Mouse (Mus musculus): Measurements from ENCODE around the gene Arid1b. TPM values are rescaled to one million over a fixed set of nuclear protein-coding genes. Genes with fewer than 3 reads are reported as not detected.

Arid1b gene
- polyA plus RNA-seq (2016; fragmentation: Nextera tagmentation; extraction: Ambion mirVana) = 10.7 and 12.5 TPM in 2 replicates

DNA sequence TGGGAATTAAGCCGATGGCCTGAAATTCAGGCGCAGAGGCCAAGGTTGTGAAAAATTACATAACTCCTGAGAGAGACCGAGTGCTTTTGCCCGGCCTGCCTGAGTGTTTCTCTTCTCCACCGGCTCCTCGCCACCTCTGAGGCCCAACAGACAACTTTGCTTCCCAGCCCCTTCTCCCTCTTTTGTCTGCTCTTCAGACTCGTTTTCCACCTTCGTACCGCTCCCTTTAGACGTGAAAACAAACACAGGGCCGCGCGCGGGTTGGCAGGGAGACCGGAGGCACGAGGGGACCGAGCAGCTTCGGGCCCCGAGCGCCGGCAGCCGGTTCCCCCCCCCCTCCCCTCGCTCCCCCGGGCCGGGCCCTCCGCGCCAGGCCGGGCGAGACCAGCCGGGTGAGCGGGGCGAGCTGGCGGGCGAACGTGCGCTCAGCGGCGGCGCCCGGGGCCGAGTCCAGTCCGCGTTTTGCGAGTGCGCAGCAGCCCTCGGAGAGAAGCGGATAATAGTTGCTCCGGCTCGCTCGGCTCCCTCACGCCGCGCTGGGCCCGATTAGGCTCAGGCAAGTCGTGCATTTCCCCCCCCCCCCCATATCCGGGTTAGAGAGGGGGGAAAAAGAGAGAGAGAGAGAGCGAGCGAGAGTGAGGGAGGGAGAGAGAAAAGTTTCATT lies at the start of gene Arid1b:
Gene Arid1b (plus strand): TSS at position 493 of the 664 bp plus-strand sequence.
- Histone ChIP-seq H3K27me3 (ENCODE audit: low read depth, poor library complexity, severe bottlenecking) (no peaks in the 10 kb centered on the region), H3K36me3 (no peaks in the 10 kb centered on the region), H3K9me3 (replicated peaks) (no peaks in the 10 kb centered on the region), H3K4me1 (peaks cover 26% of the 10 kb centered on the region), H3K4me3 (peak within 1 kb of the TSS; percentile 97), H3K27ac (peak within 1 kb of the TSS; percentile 100)
- peak; percentile 92 for DNase-seq (ENCODE audit: low spot score)
- WGBS = under 1% methylated on average over 56 of the region's 58 CpGs

DNA sequence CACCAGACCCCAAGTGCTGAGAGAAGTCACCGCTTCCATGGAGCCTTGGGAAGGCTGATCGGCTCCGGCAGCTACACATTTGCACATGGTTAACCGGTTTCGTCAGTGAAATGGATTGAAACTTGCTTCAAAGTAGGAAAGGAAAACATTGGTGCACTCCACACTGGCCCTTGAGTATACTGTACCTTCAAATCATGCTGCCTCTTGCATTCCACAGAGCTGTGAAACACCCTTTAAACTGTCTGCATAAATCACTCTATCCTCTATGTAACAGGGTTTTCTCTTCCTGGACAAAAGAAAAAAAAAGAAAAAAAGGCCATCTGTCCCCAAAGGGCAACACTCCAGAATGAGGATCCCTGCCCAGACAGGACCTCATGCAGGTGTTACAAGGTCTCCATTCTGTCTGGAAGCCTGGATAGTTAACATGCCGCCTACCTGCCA lies 48.8 kb upstream of the Arid1b start:
- Histone ChIP-seq H3K9me3 (replicated peaks) (no peaks in the 10 kb centered on the region), H3K27ac (peak overlapping the region; percentile 78), H3K4me3 (no peak overlapping the region), H3K4me1 (peaks cover 22% of the 10 kb centered on the region), H3K27me3 (ENCODE audit: low read depth, poor library complexity, severe bottlenecking) (no peaks in the 10 kb centered on the region; the same call in 1 of the 2 replicates), H3K36me3 (no peaks in the 10 kb centered on the region)
- WGBS = 56% methylated on average over 6 of the region's 6 CpGs
- no peak for DNase-seq (ENCODE audit: low spot score)

- H3K4me3 ChIP-seq = peak overlapping the region; percentile 43
- 7% methylated on average over 11 of the region's 11 CpGs for WGBS
- peak; percentile 73 for DNase-seq (ENCODE audit: low spot score)
- no peaks in the 10 kb centered on the region; the same call in 1 of the 2 replicates for H3K27me3 ChIP-seq (ENCODE audit: low read depth, poor library complexity, severe bottlenecking)
- H3K36me3 ChIP-seq = no peaks in the 10 kb centered on the region
- peaks cover 22% of the 10 kb centered on the region for H3K4me1 ChIP-seq
- no peaks in the 10 kb centered on the region for H3K9me3 ChIP-seq (replicated peaks)
- peak overlapping the region; percentile 78 for H3K27ac ChIP-seq
Observed at GRCm38 (mm10) chr17:4945871-4946331, 48.2 kb upstream of the Arid1b start.

DNA sequence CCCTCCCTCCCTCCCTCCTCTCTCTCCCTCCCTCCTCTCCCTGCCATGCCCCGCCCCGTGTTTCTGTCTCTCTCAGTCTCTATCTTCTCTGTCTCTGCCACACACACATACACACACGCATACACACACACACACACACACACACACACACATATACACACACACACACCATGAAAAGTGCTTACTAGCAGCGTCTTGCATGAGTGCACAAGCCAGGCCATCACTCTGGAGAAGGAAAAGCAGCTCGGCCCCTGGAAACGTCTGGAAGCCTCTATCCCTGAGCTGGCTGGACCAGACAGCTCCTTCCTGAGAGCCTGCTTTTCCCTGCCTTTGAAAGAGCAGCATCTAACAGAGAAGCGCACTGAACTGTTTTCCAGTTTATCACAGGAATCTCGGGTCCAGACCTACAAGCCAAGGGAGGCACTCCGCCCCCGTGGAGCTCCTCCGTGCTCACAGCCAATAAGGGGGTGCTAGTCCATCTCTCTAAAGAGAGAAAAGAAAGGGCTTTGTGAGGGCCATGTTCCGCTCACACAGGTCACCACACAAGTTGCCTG lies 47.6 kb upstream of the Arid1b start:
- Histone ChIP-seq H3K4me1 (peaks cover 22% of the 10 kb centered on the region), H3K27ac (peak overlapping the region; percentile 78), H3K36me3 (no peaks in the 10 kb centered on the region), H3K9me3 (replicated peaks) (no peaks in the 10 kb centered on the region), H3K4me3 (peak overlapping the region; percentile 43), H3K27me3 (ENCODE audit: low read depth, poor library complexity, severe bottlenecking) (no peaks in the 10 kb centered on the region; the same call in 1 of the 2 replicates)
- DNase-seq (ENCODE audit: low spot score) = peak; percentile 38
- WGBS = 20% methylated on average over 12 of the region's 12 CpGs

DNA sequence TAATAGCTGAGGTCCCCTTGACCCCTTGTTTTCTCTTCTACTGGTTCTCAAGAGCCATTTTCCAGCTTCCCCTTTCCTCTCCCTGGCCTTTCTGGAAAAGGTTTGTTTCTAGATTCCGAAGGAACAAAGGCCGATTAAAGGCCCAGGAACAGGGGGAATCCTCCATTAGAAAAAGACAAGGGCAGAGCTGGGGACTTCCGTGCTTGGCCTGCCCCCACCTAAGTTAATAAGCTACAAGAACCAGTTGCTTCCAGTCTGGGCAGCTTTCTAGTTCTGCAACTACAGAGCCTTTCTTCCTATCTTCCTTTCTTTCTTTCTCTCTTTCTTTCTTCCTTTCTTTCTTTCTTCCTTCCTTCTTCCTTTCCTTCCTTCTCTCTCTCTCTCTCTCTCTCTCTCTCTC lies 47.1 kb upstream of the Arid1b start:
- Histone ChIP-seq H3K4me3 (no peak overlapping the region), H3K9me3 (replicated peaks) (no peaks in the 10 kb centered on the region), H3K4me1 (peaks cover 22% of the 10 kb centered on the region), H3K27ac (peak overlapping the region; percentile 78), H3K36me3 (no peaks in the 10 kb centered on the region), H3K27me3 (ENCODE audit: low read depth, poor library complexity, severe bottlenecking) (no peaks in the 10 kb centered on the region; the same call in 1 of the 2 replicates)
- 48% methylated on average over 3 of the region's 3 CpGs for WGBS
- no peak for DNase-seq (ENCODE audit: low spot score)

- 65% methylated on average over 2 of the region's 2 CpGs for WGBS
Observed at GRCm38 (mm10) chr17:4947439-4947838, 46.7 kb upstream of the Arid1b start.

DNA sequence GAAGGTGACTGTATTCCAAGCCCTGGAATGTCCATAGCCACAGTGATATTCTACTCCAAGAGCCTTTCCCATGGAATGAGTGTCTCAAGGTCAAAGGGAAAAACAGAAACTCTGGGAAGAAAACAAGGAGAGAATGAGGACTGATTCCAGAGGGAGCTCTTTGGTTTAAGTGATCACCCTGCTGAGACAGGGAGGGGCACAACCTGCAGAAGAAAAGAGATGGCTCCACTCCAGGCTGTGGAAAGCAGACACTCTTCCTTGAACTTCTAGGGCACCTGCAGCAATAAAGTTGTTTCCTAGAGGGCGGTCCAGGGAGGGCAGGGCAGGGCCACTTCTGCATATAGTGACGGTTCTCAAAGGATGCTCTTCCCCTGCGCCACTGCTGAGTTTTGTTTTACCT lies 45.6 kb upstream of the Arid1b start:
- H3K27me3 ChIP-seq (ENCODE audit: low read depth, poor library complexity, severe bottlenecking) = no peaks in the 10 kb centered on the region; the same call in 1 of the 2 replicates
- no peaks in the 10 kb centered on the region for H3K9me3 ChIP-seq (replicated peaks)
- no peaks in the 10 kb centered on the region for H3K36me3 ChIP-seq
- no peak overlapping the region for H3K27ac ChIP-seq
- no peak overlapping the region for H3K4me3 ChIP-seq
- H3K4me1 ChIP-seq = peaks cover 22% of the 10 kb centered on the region
- no peak for DNase-seq (ENCODE audit: low spot score)
- 41% methylated on average over 3 of the region's 3 CpGs for WGBS

More at GRCm38 (mm10) chr17:4947439-4947838, 46.7 kb upstream of the Arid1b start:
- no peaks in the 10 kb centered on the region for H3K36me3 ChIP-seq
- H3K4me3 ChIP-seq = no peak overlapping the region
- no peak overlapping the region for H3K27ac ChIP-seq
- no peaks in the 10 kb centered on the region for H3K9me3 ChIP-seq (replicated peaks)
- no peak for DNase-seq (ENCODE audit: low spot score)
- peaks cover 22% of the 10 kb centered on the region for H3K4me1 ChIP-seq
- H3K27me3 ChIP-seq (ENCODE audit: low read depth, poor library complexity, severe bottlenecking) = no peaks in the 10 kb centered on the region; the same call in 1 of the 2 replicates

DNA sequence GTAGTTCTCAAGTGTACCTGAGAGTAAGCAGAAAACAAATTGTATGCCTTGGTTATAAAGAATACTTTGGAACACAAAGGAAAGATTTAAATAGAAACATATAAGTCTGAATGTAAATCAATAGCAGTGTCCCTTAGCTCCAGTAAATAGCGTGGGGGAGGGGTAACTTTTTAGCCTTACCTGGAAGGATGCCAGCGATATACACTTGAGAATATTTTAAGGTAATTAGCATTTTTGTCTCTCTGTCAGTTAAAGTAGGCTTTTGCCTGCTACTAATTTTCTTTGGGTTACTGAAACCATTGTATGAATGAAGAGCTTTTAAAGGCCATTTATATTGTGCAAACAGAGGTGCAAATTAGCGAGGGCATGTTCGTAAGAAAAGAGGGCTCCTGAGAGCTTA lies 39.7 kb upstream of the Arid1b start:
- no peaks in the 10 kb centered on the region for H3K9me3 ChIP-seq (replicated peaks)
- H3K4me3 ChIP-seq = no peak overlapping the region
- no peak overlapping the region for H3K27ac ChIP-seq
- no peak for DNase-seq (ENCODE audit: low spot score)
- peaks cover 3% of the 10 kb centered on the region; the same call in 1 of the 2 replicates for H3K4me1 ChIP-seq
- WGBS = 89% methylated on average over 4 of the region's 4 CpGs
- H3K36me3 ChIP-seq = no peaks in the 10 kb centered on the region
- no peaks in the 10 kb centered on the region for H3K27me3 ChIP-seq (ENCODE audit: low read depth, poor library complexity, severe bottlenecking)

DNA sequence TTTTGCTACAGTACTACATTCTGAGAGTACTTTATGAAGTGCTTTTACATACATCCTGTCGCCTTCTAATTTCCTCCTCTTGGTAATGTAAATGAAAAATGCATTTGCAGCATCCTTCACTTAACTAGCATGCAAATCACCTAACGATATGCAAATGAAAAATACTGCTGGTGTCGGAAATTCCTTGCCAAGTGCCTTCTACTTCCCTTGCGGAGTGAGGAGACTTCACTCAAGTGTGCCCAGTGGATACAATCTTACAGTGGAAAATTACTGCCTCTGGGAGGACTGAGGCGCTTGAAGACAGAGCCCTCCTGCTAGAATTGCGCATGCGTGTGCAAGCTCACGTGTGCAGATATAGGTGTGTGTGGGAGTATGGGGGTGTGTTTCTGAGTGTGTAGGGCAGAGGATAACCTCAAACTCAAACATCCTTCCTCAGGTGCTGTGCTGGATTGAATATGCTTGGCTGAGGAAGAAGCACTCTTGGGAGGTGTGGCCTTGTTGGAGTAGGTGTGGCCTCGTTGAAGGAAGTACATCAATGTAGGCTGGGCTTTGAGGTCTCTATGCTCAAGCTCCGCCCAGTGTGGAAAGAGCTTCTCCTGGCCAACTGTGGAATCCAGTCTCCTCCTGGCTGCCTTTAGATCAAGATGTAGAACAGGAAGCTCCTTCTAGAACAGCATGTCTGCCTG lies 29.8 kb upstream of the Arid1b start:
- DNase-seq (ENCODE audit: low spot score) = no peak
- H3K27ac ChIP-seq = no peak overlapping the region
- WGBS = 86% methylated on average over 10 of the region's 10 CpGs
- H3K4me3 ChIP-seq = no peak overlapping the region
- no peaks in the 10 kb centered on the region for H3K9me3 ChIP-seq (replicated peaks)
- no peaks in the 10 kb centered on the region for H3K4me1 ChIP-seq
- H3K36me3 ChIP-seq = no peaks in the 10 kb centered on the region
- no peaks in the 10 kb centered on the region for H3K27me3 ChIP-seq (ENCODE audit: low read depth, poor library complexity, severe bottlenecking)

- Histone ChIP-seq H3K36me3 (no peaks in the 10 kb centered on the region), H3K4me3 (no peak overlapping the region), H3K27ac (no peak overlapping the region), H3K9me3 (replicated peaks) (no peaks in the 10 kb centered on the region), H3K4me1 (no peaks in the 10 kb centered on the region), H3K27me3 (ENCODE audit: low read depth, poor library complexity, severe bottlenecking) (no peaks in the 10 kb centered on the region)
- DNase-seq (ENCODE audit: low spot score) = no peak
- 70% methylated on average over 4 of the region's 4 CpGs for WGBS
Observed at GRCm38 (mm10) chr17:4967201-4967600, 26.9 kb upstream of the Arid1b start.

DNA sequence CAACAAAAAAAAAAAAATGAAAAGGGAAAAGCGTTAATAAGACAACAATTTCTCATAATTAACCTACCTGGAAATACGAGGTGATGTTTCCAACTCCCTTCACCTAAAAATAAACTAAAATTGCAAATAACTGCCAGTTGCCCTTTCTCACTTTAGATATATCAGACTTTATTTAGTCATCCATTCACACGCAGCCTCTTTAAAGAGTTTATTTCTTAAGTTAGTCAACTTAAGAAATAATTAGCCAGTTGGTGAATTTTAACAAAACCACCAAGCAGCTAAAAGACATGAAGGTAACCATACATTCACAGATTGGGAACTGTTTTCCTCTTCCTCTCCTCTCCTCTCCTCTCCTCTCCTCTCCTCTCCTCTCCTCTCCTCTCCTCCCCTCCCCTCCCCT lies 26.1 kb upstream of the Arid1b start:
- WGBS = 97% methylated on average over 3 of the region's 3 CpGs
- Histone ChIP-seq H3K27me3 (ENCODE audit: low read depth, poor library complexity, severe bottlenecking) (no peaks in the 10 kb centered on the region), H3K9me3 (replicated peaks) (no peaks in the 10 kb centered on the region), H3K36me3 (no peaks in the 10 kb centered on the region), H3K4me3 (no peak overlapping the region), H3K27ac (no peak overlapping the region), H3K4me1 (no peaks in the 10 kb centered on the region)
- no peak for DNase-seq (ENCODE audit: low spot score)

DNA sequence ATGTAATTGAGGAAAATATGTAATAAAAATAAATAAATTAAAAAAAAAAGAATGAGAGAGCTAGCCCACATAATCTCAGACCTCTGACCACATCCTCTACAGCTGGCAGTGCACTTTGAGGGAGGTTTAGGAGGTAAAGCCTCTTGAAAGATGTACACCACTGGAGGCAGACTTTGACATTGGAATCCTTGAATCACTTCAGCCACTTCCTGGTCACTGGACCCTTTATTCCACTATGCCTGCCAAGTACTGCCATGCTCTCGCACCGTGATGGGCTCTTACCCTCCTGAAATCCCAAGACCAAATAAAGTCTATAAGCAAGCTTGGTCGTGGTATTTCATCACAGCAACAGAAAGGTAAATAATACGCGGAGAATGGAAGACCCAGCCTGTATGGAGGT lies 25.3 kb upstream of the Arid1b start:
- no peak overlapping the region for H3K27ac ChIP-seq
- no peaks in the 10 kb centered on the region for H3K9me3 ChIP-seq (replicated peaks)
- 93% methylated on average over 5 of the region's 5 CpGs for WGBS
- H3K4me3 ChIP-seq = no peak overlapping the region
- no peaks in the 10 kb centered on the region for H3K4me1 ChIP-seq
- DNase-seq (ENCODE audit: low spot score) = no peak
- H3K27me3 ChIP-seq (ENCODE audit: low read depth, poor library complexity, severe bottlenecking) = no peaks in the 10 kb centered on the region
- H3K36me3 ChIP-seq = no peaks in the 10 kb centered on the region

DNA sequence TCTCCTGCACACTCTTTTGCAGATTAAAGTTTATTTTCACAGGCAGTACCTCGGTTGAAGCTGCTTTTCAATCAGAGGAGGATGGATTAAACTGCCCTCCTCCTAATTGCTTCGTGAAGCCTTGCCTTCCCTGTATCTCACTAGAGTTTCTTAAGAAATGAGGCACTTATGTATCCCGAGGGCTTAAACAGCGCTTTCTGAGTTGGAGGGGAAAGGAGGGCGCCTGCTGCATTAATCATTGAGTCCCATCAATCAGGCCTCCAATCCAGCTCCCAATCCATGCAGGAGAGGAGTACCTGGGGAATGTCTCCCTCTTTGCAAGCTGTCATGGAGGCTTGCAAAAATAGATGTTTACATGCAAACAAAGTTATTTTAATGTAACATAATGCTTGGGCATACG lies 21.9 kb upstream of the Arid1b start:
- 59% methylated on average over 6 of the region's 6 CpGs for WGBS
- no peaks in the 10 kb centered on the region for H3K9me3 ChIP-seq (replicated peaks)
- no peak for DNase-seq (ENCODE audit: low spot score)

More for the DNA sequence above, 21.9 kb upstream of the Arid1b start:
- H3K27ac ChIP-seq = no peak overlapping the region
- H3K27me3 ChIP-seq (ENCODE audit: low read depth, poor library complexity, severe bottlenecking) = no peaks in the 10 kb centered on the region
- no peaks in the 10 kb centered on the region for H3K36me3 ChIP-seq
- no peak overlapping the region for H3K4me3 ChIP-seq
- H3K4me1 ChIP-seq = no peaks in the 10 kb centered on the region
